Mouse (Mus musculus): ENCODE data around the gene Hnrnpdl.

Gene Hnrnpdl

DNA sequence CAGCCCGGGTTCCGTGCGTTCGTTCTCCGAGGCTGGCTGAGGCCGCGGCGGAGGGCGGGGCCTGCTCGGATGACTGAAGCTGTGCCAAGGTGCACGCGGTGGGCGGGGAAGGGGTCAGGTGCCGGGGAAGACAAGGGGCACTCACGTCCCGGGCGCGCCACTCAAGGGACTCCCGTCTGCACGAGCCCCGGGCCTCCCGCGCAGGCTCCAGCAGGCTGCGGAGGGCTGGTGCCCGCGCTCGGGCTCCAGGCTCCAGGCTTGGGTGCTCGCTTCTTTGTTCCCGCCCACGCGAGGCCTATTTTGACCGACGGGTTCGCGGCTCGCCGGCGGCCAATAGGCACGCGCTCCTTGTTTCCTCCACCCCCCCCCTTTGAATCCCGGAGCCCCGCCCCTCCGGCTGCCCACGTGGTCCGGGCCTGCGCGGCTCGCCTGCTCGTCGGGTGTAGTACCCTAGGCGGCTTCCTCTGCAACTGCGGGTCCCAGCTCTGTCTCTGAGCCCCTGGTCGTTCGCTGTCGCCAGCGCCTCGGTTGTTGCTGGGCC, at the start of gene Hnrnpdl, which contains the start of gene Enoph1:
Gene Hnrnpdl, minus strand, starts transcription at position 63 of the 541 bp plus-strand sequence.
Gene Enoph1, plus strand, starts transcription at position 384 of the 541 bp plus-strand sequence.
- in situ Hi-C loops (cut with MboI, MseI) = loop anchor here (5.0 to 25.0 kb wide), 3 partner anchors 57 to 777 kb away; no protein-coding TSS in a partner anchor

DNA sequence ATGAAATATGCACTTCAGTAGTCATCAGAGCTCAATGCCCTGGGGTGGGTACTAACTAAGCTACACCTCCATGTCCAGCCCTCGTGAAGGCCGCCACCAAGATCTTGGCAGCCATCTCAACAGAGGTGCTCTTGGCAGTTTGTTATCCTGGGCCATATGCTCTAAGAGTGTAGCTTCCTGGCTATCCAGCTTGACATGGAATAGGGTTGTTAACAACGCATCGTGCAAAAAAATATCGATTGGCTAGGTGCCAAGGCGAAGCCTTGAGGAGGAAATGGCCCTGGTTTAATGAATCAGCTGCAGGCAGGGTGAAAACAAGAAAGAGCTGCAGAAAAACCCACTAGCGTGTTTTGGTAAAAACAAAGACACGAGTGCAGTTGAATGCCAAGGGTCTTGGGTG, 45.6 kb upstream of the Hnrnpdl start:
- in situ Hi-C loops (cut with MboI, MseI) = loop anchor here in 1 of 2 experiments (10.0 kb wide), 1 partner anchor 680 kb away; no protein-coding TSS in a partner anchor

DNA sequence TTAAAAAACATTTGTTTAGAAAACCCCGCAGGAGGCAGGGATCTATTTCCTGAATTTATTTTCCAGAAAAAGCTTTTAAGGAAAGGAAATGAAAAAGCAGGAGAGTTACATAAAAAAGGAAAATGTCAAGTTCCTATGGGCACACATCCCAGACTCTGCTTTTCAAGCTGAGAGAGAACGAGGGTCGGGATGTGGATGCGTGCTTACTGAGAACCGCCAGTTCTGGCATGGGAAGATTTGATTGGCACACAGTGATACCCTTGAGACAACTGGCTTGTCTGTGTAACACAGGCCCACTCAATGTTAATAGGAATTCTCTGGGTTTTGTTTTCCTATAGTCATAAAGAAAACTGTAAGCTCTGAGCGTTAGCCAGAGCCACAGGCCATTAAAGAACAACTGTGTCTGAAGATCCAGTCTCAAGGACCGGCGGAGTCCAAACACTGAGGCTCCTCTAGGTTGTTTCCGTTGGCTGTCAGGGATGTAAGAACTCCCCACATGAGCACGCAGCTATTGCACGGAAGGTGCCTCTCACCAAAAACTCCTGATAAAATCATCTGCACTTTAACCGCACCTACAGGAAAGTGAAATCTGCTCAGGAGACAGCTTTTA, 44.6 kb upstream of the Hnrnpdl start:
- in situ Hi-C loops (cut with MboI, MseI) = loop anchor here in 1 of 2 experiments (10.0 kb wide), 1 partner anchor 681 kb away; no protein-coding TSS in a partner anchor

DNA sequence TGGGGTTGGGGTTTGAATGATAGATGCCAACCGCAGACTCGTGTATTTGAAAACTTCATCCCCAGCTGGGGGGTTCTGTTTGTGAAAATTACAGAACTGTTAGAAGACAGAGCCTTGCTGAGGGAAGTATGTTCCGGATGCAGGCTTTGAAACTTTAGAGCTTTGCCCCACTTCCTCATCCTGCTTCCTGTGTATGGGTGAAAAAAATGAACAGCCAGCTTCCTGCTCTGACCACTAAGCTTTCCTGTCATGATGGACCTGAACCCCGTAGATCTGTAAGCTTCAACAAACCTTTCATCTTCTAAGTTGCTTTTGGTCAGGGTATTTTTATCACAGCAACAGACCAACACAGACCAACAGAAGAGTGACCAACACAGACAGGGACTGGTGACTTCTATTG, 42.5 kb upstream of the Hnrnpdl start:
- in situ Hi-C loops (cut with MboI, MseI) = loop anchor here in 1 of 2 experiments (10.0 kb wide), 1 partner anchor 683 kb away; no protein-coding TSS in a partner anchor

DNA sequence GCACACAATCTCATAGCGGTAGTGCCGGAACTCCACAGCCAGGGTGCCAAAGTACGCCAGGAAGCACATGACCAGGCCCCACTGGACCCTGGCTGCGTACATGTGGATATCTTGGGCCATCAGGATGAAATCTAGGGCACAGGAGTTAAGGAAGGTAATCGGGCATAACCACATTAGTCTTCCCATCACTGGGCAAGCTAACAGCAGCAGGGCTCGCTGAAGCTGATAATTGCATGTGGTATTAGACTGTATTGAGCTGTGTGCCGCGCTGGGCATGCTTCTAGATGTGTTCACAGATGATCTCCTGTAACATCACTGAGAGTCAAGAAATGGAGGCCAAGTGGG, 40.4 kb upstream of the Hnrnpdl start:
- in situ Hi-C loops (cut with MboI, MseI) = loop anchor here (5.0 to 10.0 kb wide), 4 partner anchors 157 to 685 kb away; no protein-coding TSS in a partner anchor

DNA sequence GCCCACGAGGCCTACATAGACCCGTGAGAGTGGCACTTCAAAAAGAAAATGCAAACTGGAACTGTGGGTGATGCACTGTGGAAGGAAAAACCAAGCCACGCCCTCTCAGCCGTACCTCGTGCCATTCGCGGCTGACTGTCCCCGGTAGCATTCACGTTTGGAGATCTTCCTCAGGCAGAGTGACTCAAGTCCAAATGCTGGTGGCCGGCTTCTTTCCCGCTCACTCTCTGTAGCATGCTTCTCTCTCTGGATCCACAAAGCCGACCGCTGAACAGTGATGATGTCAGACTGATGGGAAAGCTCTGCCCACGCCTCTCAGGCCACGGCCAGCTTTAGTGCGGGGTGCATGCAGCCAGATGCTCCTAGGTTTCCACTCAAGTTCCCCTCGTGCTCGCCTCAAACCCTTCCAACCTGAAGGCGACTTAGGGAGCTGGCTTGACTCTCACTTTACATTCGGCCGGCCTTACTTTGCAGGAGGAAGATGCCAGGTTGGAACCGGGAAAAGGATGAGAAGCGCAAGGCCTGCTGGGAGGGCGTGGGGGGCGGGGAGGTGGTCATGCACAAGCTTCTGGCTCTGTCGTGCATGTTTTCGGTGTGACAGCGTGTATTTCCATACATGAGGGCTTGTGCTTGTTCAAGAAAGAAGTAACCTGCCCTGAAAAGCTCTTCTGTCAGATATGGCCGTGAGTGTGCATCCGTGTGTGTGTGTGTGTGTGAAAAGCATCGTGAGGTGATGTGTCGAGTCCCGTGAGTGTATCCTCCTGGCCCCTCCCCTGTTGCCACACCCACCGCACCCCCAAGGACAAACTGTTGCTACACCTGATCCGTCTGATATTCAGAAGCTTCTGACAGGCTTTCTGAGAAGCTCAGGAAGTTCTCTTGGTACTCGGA, 39.8 kb upstream of the Hnrnpdl start:
- in situ Hi-C loops (cut with MboI, MseI) = loop anchor here (5.0 to 10.0 kb wide), 3 partner anchors 158 to 246 kb away; no protein-coding TSS in a partner anchor

DNA sequence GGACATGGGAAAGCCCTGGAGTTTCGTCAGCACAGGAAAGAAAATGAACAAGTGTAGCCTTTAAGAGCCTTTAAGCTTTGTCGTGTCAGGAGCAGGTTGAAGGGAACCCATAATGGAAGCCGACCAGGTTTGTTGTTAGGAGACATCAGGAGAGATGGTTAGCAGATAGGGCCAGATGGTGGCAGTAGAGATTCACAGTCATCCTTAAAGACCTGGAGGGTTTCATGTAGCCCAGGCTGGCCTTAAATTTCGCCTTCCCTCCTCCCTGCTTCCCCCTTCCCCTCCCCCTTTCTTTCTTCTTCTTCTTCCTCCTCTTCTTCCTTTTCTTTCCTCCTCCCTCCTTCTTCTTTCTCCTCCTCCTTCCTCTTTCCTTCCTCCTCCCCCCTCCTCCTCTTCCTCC, 35.1 kb upstream of the Hnrnpdl start:
- in situ Hi-C loops (cut with MboI, MseI) = loop anchor here in 1 of 2 experiments (5.0 to 10.0 kb wide), 2 partner anchors 163 to 250 kb away; no protein-coding TSS in a partner anchor

DNA sequence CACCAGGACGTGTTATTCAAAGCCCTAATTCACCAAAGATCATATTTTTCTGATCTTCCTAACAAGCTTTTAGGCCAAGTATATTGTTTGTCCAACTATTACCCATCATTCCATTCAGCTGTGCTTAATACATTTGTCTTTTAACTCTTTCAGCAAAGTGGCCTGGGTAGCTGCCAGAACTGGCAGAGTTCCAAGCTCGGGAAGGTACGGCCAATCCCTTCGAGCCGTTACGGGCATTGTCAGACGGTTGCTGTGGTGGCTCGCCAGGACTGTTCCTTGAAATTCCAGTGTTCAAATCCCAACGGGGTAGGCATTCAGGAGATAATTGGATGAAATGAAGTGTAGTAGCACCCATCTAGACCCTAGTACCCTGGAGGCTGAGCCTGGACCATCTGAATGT, 33.1 kb upstream of the Hnrnpdl start:
- in situ Hi-C loops (cut with MboI, MseI) = loop anchor here in 1 of 2 experiments (5.0 to 10.0 kb wide), 2 partner anchors 165 to 252 kb away; no protein-coding TSS in a partner anchor

DNA sequence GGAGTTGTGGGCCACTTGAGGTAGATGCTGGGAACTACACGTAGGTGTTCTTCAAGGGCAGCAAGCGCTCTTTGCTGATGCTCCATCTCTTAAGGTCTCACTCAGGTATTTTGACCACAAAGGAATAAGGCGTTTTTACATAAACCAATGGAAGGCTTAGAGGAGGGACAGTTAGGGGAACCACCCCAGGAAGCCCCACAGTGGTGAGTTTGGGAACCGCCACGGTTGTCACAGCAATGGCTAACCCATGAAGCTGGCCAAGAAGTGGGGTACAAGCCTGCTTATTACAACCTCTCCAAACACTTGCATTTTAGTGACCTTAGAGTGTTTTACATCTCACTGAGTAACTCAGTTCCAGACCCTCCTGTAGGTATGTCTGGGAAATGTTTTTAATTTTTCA, 32.1 kb upstream of the Hnrnpdl start:
- in situ Hi-C loops (cut with MboI, MseI) = loop anchor here in 1 of 2 experiments (5.0 to 10.0 kb wide), 2 partner anchors 166 to 253 kb away; no protein-coding TSS in a partner anchor

DNA sequence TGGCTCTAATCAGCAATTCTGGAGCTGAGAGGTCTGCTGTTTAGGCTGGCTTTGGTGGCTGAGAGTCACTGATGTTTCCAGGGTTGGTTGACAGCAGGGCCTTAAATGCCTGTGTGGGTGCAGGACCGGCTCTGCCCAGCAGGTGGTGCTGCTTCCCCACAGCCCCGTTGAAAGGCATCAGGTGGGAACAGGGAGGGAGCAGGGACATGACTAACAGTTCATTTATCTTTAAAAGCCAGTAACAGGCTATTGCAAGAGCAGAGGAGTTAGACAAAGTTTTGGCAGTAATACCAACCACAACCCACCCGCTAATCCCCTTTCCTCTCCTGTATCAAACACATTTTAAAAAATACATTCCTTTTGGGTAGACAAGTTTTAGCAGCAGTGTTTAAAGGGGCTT, 30.8 kb upstream of the Hnrnpdl start:
- in situ Hi-C loops (cut with MboI, MseI) = loop anchor here in 1 of 2 experiments (5.0 to 10.0 kb wide), 2 partner anchors 167 to 255 kb away; no protein-coding TSS in a partner anchor

DNA sequence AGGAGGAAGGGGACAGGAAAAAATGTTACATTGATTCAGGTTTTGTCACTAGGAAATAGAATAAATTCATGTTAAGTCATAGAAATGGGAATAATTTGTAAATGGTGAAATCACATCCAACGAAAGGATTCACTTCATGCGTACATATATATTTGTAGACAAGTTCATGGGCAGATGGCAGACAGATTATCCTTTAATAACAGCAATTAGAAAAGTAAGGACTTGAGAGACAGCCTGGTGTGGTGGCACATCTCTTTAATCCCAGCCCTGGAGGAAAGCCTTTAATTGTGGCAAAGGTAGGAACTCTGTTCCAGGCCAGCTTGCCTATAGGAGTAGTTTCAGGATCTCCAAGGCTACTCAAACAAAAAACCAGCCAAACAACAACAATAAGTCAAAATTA, 30.1 kb upstream of the Hnrnpdl start:
- in situ Hi-C loops (cut with MboI, MseI) = no loop called here

DNA sequence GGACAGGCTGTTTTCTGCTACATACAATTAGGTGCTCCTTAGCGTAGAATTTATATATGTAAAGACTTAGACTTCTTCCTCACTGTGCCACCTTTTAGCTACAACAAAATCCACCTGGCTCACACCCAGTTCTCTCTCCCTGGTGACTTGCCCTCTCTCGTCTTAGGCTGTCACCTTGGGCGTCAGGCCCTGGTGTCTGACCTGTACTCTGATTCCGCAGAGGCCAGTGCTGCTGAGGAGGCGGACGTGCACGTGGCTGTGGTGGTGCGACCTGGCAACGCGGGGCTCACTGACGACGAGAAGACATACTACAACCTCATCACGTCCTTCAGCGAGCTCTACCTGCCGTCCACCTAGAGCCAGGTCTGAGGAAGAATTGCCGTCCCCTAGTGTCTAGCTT, 28.1 kb upstream of the Hnrnpdl start:
- in situ Hi-C loops (cut with MboI, MseI) = no loop called here

DNA sequence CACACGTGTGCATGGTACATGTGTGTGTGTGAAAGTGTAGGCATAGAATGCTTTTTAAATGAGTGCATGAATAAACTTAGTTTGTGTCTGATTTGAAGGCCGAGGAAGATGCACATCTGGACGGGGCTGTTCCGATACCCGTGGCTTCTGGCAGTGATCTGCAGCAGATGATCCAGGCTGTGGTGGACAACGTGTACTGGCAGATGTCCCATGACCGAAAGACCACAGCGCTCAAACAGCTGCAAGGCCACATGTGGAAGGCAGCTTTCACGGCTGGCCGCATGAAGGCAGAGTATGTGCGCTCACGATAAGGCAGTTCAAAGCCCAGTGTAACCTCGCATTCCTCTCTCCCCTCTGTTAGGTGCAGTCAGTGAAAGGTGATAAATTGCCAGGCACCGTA, 21.4 kb upstream of the Hnrnpdl start:
- in situ Hi-C loops (cut with MboI, MseI) = no loop called here

DNA sequence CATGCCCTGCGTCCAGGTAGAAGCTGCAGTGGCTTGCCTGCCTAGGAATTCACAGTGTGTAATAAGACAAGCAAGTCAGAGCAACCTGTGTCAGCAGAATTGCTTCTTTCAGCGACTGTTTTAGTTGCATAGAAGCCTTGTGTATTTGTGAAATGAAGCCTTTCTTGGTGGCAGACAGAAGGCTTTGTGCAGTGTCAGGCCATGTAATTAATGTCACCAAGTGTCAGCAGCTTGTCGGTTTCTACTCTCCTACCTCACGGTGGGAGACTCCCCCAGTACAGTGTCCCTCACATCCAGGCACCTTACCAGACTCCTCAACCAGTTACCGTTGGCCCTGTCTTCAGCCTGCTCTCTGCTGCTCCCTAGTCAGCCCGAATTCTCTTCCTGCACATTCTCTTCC, 19.9 kb upstream of the Hnrnpdl start:
- in situ Hi-C loops (cut with MboI, MseI) = no loop called here

DNA sequence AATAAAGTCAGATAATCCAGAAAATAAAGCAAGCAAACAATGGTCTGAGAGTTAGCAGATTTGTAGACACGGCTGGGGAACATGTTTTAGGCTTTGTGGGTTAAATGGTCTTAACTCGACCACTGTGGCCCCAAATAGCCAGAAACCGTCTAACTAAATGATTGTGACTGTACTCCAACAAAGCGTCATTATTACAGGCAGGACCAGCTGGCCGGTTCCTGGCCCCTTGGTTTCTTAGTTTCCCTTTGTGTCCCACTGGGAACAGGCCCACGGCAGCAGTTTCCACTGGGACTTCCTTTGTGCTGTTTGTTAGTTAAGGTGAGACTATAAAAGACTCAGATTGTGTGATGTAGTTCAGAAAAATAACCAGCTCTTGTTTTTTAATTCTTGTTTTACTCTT, 19.3 kb upstream of the Hnrnpdl start:
- in situ Hi-C loops (cut with MboI, MseI) = no loop called here

DNA sequence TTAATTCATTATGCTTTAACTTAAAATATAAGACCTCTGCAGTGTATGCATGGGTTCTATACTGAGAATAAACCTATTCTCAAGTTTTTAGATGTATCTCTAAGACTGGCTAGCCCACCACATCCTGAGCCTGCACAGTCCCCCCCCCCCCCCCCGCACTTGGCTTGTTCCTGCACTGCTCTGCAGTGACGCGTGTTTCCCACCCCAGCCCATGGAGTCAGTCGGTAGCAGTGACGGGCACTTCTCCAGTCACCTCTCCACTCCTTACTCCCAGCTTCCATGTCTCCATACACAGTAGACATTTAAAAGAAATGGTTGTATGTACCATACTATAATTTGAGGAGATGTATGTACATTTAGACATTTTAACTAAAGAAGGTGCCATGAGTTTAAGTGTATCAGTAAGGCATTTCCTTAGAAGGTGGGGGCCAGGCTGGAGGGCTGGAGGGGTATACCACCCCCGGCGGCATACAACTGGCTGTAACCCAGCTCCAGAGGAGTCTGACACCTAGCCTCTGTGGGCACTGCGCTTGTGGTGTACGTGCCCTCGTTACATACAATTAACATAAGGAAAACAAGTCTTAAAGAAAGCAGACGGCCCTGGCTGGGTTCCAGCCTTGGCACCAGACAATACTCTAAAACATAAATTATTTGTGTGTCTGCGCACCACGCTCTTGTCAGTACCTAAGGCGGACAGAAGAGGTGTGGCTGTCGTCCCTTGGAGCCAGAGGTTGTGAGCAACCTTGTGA, 18.2 kb upstream of the Hnrnpdl start:
- in situ Hi-C loops (cut with MboI, MseI) = no loop called here

DNA sequence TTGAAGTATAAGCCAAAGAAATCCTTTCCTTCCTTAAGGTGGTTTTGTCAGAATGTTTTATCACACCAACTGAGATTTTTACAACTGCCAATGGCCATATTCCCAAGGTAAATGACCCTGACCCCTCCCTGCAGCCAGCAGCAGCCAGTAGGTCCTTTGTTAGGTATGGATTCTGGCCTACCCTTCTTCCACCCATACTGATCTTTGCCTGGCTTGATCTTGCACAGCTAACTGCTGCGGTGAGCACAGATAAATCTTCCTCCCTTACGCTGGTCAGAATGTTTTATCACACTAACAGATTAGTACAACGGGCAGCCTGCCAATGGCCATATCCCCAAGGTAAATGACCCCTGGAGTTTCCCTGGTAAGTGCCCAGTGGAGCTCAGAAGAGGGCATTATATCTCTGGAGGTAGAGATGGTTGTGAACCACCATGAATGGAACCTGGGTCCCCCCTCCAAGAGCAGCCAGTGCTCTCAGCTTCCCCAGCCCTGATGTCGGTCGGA, 16.5 kb upstream of the Hnrnpdl start:
- in situ Hi-C loops (cut with MboI, MseI) = no loop called here

DNA sequence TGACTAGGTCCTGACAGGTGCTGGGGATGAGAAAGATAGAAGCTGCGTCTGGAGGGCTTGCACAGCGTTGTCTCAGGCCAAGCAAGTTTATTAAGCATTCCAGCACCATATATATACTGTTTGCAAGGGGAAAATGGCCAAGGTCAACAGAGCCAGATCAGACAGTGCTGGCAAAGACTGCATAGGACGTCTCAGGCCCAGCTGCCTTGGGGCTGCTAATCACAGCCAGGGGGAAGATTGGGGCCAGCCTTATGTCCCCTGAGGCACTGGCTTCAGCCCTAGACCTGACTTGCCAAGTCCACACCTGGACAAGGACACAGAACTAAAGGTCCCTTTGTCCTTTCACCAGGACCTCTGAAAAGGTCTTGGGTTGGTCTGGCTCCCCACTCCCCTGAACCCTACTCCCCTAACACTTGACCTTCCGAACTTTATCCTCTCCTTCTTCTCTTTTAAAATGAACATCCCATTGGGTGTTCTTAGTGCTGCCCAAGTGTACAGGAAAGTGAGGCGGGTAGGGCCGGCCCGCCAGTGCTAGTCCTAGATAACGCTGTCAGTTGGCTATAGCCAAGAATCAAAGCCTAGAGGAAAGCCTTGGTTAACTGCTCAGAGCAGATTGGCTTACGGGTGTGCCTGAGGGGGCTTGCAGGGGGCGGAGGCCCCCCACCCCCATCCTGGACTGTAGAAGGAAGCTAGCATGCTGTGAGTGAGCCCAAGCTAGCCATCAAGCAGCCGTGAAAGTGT, 15.5 kb upstream of the Hnrnpdl start:
- in situ Hi-C loops (cut with MboI, MseI) = no loop called here

DNA sequence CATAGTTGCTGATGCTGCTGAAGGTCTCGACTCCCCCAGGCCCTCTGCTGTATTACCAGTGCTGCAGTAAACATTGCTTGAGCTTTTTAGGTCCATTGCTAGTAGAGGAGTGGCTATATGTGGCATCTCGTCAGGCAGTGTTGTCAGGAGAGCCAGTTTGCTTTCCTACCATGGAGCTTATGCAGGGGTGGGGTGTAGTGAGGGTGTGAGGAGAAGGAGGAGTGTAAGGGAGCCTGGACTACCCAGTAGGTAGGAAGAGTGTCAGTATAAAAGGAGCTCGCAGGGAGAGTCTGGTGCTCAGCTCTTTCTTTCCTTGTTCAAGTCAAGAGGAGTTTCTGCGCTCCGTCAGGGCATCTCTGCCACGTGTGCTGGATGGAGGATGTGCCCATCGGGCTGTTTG, 13.3 kb upstream of the Hnrnpdl start:
- in situ Hi-C loops (cut with MboI, MseI) = no loop called here

DNA sequence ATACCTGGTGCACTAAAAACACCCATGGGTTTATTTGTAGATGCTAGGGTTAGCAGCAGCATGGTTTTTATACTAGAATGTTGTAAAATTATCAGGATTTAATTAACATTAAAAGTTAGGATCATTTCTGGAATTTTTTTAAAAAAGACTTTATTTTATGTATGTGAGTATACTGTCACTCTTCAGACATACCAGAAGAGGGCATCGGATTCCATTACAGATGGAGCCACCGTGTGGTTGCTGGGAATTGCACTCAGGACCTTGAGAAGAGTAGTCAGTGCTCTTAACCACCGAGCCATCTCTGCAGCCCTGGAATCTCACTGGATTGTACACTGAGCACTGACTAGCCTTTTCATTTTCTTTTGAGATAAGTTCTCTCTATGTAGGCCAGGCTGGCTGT, 10.4 kb upstream of the Hnrnpdl start:
- in situ Hi-C loops (cut with MboI, MseI) = loop anchor here (10.0 to 25.0 kb wide), 2 partner anchors 345 to 788 kb away; no protein-coding TSS in a partner anchor
